Mouse (Mus musculus): ENCODE data around the gene Olfr378. TPM values are rescaled to one million over a fixed set of nuclear protein-coding genes. Genes with fewer than 3 reads are reported as not detected.

Gene Olfr378
- not detected in 2 replicates for polyA plus RNA-seq (2012; rRNA removed)

GRCm38 (mm10) chr11:73428377-73428776 lies at the start of gene Olfr378:
Olfr378 (minus strand) TSS chr11:73428477.

GRCm38 (mm10) chr11:73457408-73457807 lies 29.1 kb upstream of the Olfr378 start, which contains the start of gene Olfr380:
Olfr380 (minus strand) TSS chr11:73457508.

GRCm38 (mm10) chr11:73399514-73399913 lies 28.8 kb downstream of the Olfr378 start, which contains the start of gene Olfr1:
Olfr1 (minus strand) TSS chr11:73399614.

Other genes starting within 250 kb of the Olfr378 start
- gene Ctns, start 229.4 kb downstream of the Olfr378 start, polyA plus RNA-seq (2012; rRNA removed): 22.7 and 24.8 TPM in 2 replicates
- gene Shpk, start 229.0 kb downstream of the Olfr378 start, polyA plus RNA-seq (2012; rRNA removed): 1.7 and 2.3 TPM in 2 replicates
- 0.58 and 1.4 TPM in 2 replicates for gene Trpv1, start 194.2 kb downstream of the Olfr378 start, polyA plus RNA-seq (2012; rRNA removed)
- gene Trpv3, start 161.1 kb downstream of the Olfr378 start, polyA plus RNA-seq (2012; rRNA removed): 0.14 and 0.25 TPM in 2 replicates
- 0.92 and 1.2 TPM in 2 replicates for gene Aspa, start 98.9 kb downstream of the Olfr378 start, polyA plus RNA-seq (2012; rRNA removed)
- not detected in 2 replicates for gene Gm49340, start 98.7 kb downstream of the Olfr378 start, polyA plus RNA-seq (2012; rRNA removed)
- gene Spata22, start 98.7 kb downstream of the Olfr378 start, polyA plus RNA-seq (2012; rRNA removed): 0.13 TPM in 1 of 2 replicates, not detected in the other
- gene Olfr20, start 77.7 kb downstream of the Olfr378 start, polyA plus RNA-seq (2012; rRNA removed): not detected in 2 replicates
- not detected in 2 replicates for gene Olfr376, start 57.2 kb downstream of the Olfr378 start, polyA plus RNA-seq (2012; rRNA removed)
- gene Olfr1, start 28.9 kb downstream of the Olfr378 start, polyA plus RNA-seq (2012; rRNA removed): not detected in 2 replicates
- gene Olfr380, start 29.0 kb upstream of the Olfr378 start, polyA plus RNA-seq (2012; rRNA removed): not detected in 2 replicates
- not detected in 2 replicates for gene Olfr381, start 63.1 kb upstream of the Olfr378 start, polyA plus RNA-seq (2012; rRNA removed)
- not detected in 2 replicates for gene Olfr382, start 88.7 kb upstream of the Olfr378 start, polyA plus RNA-seq (2012; rRNA removed)
- not detected in 2 replicates for gene Olfr385, start 164.5 kb upstream of the Olfr378 start, polyA plus RNA-seq (2012; rRNA removed)
- not detected in 2 replicates for gene Olfr384, start 170.1 kb upstream of the Olfr378 start, polyA plus RNA-seq (2012; rRNA removed)